11 mouse cellular contexts compared by ENCODE assay signal in the genomic region with DNA sequence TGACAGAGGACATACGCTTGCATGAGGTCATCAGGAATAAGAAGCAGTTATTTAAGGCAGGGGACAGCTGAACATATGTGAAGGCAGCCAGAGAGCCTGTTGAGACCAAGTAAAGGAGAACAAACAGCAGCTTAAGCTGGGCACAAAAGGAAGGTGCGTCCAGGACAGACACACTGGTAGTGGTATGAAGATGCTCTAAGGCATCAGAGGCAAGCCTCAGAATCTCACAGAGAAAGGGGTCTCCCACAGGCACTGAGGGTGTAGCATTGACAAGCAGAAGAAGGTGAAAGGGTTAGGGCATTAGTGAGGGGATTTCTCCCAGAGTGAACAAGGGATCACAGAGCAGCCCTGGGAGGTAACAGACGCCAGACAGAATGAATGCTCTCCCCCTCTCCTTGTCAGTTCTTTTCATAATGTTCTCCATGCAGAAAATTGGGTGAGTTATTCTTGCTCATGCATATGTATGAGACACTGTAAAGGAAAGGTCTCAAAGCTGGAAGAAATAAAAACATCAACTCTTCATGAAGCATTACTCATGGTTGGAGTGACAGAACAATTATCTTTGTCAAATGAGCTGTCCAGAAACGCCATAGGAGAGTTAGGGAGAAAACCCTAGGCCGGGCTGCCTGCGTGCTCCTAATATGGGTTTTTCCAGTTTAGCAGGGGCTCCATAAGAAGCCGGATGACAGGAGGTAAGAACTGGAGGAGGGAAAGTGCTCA. TPM values are rescaled to one million over a fixed set of nuclear protein-coding genes. Genes with fewer than 3 reads are reported as not detected.
A peak's percentile ranks its signal among the peaks of the same experiment; 100 is the strongest.
DNase-seq lines count a peak whose midpoint lies in the region; ATAC-seq and TF ChIP-seq lines count a peak whose summit lies in the region.
"Had no signal": no experiment of that assay in that cellular context is flagged by ENCODE, and none has a peak within 500 bp of the region (broad histone marks: within the 10 kb centered on the region; RNA-seq: fewer than 3 reads in every experiment).

No protein-coding gene starts in this region.

- no peaks in the 10 kb centered on the region for H3K27me3 ChIP-seq in forebrain, embryonic 15.5 days
- H3K27me3 ChIP-seq in midbrain, embryonic 12.5 days, result peaks cover 16% of the 10 kb centered on the region
- no peaks in the 10 kb centered on the region for H3K27me3 ChIP-seq in thymus, adult 2 months (ENCODE audit: control insufficient read depth, insufficient read depth, low read length)
- H3K27me3 ChIP-seq: intestine, embryonic 15.5 days had no signal

- no peaks in the 10 kb centered on the region for H3K36me3 ChIP-seq in forebrain, embryonic 15.5 days
- H3K36me3 ChIP-seq in midbrain, embryonic 12.5 days, result no peaks in the 10 kb centered on the region
- H3K36me3 ChIP-seq in thymus, adult 2 months (ENCODE audit: control insufficient read depth, insufficient read depth, low read length), result no peaks in the 10 kb centered on the region
- H3K36me3 ChIP-seq: intestine, embryonic 15.5 days had no signal

- TF ChIP-seq POLR2A in thymus, adult 2 months (IDR thresholded peaks at IDR 0.05; ENCODE audit: control insufficient read depth, extremely low read depth, insufficient read depth, low read length, poor library complexity), result no peak

- H3K4me1 ChIP-seq in forebrain, embryonic 15.5 days, result peaks cover 15% of the 10 kb centered on the region
- peaks cover 14% of the 10 kb centered on the region for H3K4me1 ChIP-seq in midbrain, embryonic 12.5 days
- no peaks in the 10 kb centered on the region for H3K4me1 ChIP-seq in thymus, adult 2 months (replicated peaks; ENCODE audit: control insufficient read depth, insufficient read depth, low read length)
- H3K4me1 ChIP-seq: intestine, embryonic 15.5 days had no signal

- no peak for DNase-seq in frontal cortex, postnatal 14 days (ENCODE audit: low spot score in 2 of 2)
- peak; percentile 56 for DNase-seq in retina, embryonic 14.5 days (ENCODE audit: low spot score)
- no peak for DNase-seq in thymus, adult 2 months
- no peak for DNase-seq in layer of hippocampus, adult 9-11 months
- no peak for DNase-seq in left cerebral cortex, adult 11 months (ENCODE audit: low spot score)
- DNase-seq: cerebellum, adult 8-10 months had no signal

- no peak overlapping the region for H3K4me2 ChIP-seq in forebrain, embryonic 15.5 days (replicated peaks)
- no peak overlapping the region for H3K4me2 ChIP-seq in midbrain, embryonic 12.5 days (replicated peaks)
- H3K4me2 ChIP-seq: intestine, embryonic 15.5 days had no signal

- peak; percentile 73 for ATAC-seq in frontal cortex, adult (ENCODE audit: low TSS enrichment)
- ATAC-seq in forebrain, embryonic 15.5 days (replicated peaks), result peak; percentile 88
- peak; percentile 84 for ATAC-seq in midbrain, embryonic 12.5 days (ENCODE audit: low FRiP score, low read depth)
- ATAC-seq: intestine, embryonic 15.5 days had no signal

- TF ChIP-seq CTCF in thymus, adult 2 months (IDR thresholded peaks at IDR 0.05; ENCODE audit: borderline replicate concordance, control insufficient read depth, extremely low read depth, insufficient read depth, low read length, poor library complexity), result no peak

- no peak overlapping the region for H3K9ac ChIP-seq in forebrain, embryonic 15.5 days (replicated peaks)
- no peak overlapping the region for H3K9ac ChIP-seq in midbrain, embryonic 12.5 days (replicated peaks)
- H3K9ac ChIP-seq: intestine, embryonic 15.5 days had no signal

- WGBS in forebrain, embryonic 15.5 days, result 14% methylated on average over 7 of the region's 7 CpGs
- WGBS in midbrain, embryonic 12.5 days, result 32% methylated on average over 7 of the region's 7 CpGs
- 93% methylated on average over 7 of the region's 7 CpGs for WGBS in thymus, adult 2 months

- no peaks in the 10 kb centered on the region for H3K9me3 ChIP-seq in forebrain, embryonic 15.5 days
- no peaks in the 10 kb centered on the region for H3K9me3 ChIP-seq in midbrain, embryonic 12.5 days
- H3K9me3 ChIP-seq: intestine, embryonic 15.5 days had no signal

- H3K4me3 ChIP-seq in forebrain, embryonic 15.5 days, result no peak overlapping the region
- H3K4me3 ChIP-seq in midbrain, embryonic 12.5 days, result no peak overlapping the region
- H3K4me3 ChIP-seq in thymus, adult 2 months (ENCODE audit: control insufficient read depth, insufficient read depth, low read length), result no peak overlapping the region
- H3K4me3 ChIP-seq: intestine, embryonic 15.5 days had no signal

- peak overlapping the region; percentile 76 for H3K27ac ChIP-seq in forebrain, embryonic 15.5 days (replicated peaks)
- H3K27ac ChIP-seq in midbrain, embryonic 12.5 days (replicated peaks), result no peak overlapping the region; the same call in 1 of the 2 replicates
- H3K27ac ChIP-seq in thymus, adult 2 months (ENCODE audit: control insufficient read depth, insufficient read depth, low read length), result no peak overlapping the region
- H3K27ac ChIP-seq: intestine, embryonic 15.5 days; stomach, postnatal 0 days had no signal

RNA-seq across cellular contexts. Expression of a gene that starts 58.5 kb away (rescaled TPM):
- 1.2 and 2.6 TPM in 2 replicates for polyA plus RNA-seq in forebrain, embryonic 15.5 days (2015; fragmentation: Nextera tagmentation; extraction: Ambion mirVana)
- polyA plus RNA-seq in midbrain, embryonic 12.5 days (2016; fragmentation: Nextera tagmentation; extraction: Ambion mirVana), result 0.84 and 1.8 TPM in 2 replicates
- polyA plus RNA-seq in thymus, adult 2 months (2012; rRNA removed), result 0.32 TPM in 1 of 2 replicates, not detected in the other
